Mouse (Mus musculus): Measurements from ENCODE around the gene Zdhhc5.

DNA sequence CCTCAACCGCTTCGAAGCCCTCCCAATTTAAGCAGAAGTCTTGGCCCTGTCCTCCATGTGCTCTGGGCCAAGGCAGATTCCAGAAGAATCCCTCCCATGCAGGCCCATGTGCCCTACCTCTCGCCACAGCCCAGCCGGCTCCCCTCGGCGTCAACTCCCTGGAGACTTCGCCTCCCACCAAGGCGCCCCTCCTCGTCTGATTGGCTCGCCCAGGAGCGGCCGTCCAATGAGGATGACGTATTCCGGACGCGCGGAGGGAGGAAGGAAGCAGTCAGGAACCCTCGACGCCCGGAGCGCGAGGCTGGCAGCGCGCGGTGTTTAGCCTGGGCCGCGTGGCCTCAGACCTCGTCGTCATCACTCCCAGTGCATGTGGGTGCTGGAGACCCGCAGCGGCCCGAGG lies 56.2 kb downstream of the Zdhhc5 start, which contains the start of gene Btbd18:
- TF ChIP-seq USF1 (IDR thresholded peaks at IDR 0.05; ENCODE audit: low read depth, low read length) (no peak), CTCF (IDR thresholded peaks at IDR 0.05 in 2 of 3, conservative IDR thresholded peaks at IDR 0.05 in 1 of 3; ENCODE audit: control insufficient read depth in 1 of 3, insufficient read depth in 1 of 3, low read depth in 2 of 3, low read length in 3 of 3, poor library complexity in 1 of 3, severe bottlenecking in 1 of 3) (no peak)
